Mouse (Mus musculus) cerebellum, adult 9-11 months (tissue): ENCODE measurements around the gene Snap29.

ENCODE experiments used
- DNase-seq: peaks from one replicate; pipeline ENCODE4 v3.0.0; 2022

The Snap29 gene

DNA sequence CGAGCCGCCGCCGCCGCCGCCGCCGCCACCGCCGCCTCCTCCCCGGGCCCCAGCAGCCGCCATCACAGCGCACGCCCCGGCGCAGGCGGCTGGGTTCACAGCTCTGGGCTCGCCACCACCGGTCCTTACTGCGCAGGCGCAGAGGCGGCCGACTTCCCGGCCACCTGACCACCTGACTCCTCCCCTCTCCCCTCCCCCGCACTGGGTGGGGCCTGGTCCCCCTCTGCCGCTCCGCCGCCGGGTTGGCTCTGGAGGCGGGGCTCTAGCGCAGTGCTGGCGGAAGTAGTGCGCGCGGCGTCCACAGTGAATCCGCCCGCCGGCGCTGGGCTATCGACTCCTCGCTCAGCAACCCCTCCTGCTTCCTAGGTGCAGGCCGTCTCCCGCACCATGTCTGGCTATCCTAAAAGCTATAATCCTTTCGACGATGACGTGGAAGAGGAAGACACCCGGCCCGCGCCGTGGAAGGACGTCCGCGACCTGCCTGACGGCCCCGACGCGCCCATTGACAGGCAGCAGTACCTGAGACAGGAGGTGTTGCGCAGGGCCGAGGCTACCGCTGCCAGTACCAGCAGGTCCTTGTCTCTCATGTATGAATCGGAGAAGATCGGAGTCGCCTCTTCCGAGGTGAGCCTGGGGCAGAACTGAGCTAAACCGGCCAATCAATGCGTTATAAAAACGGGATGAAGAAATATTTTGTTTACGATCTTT, at the start of gene Snap29, which contains the start of gene Pi4ka:
Snap29 (plus strand) TSS at position 251 of the 708 bp plus-strand sequence.
Pi4ka (minus strand) TSS at position 579 of the 708 bp plus-strand sequence.
- peak; percentile 100 for DNase-seq

DNA sequence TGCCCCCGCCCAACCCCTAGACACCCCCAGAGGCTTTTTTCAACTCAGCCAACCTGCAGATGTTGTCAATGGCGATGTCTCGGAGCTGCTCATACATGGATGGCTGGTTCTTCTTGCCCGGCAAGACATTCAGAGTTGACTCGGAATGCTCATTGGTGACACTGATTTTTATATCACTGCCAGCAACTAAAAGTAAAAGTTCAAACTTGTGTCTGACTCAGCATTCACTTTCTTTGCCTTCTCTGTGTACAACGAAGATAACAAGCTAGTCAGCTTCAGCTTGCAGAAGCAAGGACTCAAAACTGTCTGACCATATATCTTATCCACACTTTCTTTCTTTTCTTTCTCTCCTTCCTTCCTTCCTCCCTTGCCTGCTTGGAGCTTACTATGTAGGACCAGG, 49.8 kb upstream of the Snap29 start:
- no peak for DNase-seq

DNA sequence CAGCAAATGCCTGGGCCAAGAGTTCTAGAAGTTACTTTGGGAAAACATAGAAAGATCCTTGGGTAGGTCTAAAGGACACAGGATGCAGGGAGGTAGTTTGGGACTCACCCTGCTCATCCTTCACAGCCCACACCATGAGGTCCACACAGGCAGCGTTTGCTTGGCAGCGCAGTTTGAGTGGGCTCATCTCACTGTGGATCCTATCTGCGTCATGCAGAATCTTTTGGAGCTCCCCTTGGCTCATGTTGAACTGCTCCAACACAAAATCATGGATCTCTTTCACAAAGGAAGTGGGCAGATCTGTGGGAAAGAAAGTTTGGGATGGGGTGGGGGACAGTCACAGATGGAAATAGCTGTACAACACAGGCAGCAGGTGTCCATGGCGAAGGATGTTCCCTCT, 47.0 kb upstream of the Snap29 start:
- DNase-seq: no peak

DNA sequence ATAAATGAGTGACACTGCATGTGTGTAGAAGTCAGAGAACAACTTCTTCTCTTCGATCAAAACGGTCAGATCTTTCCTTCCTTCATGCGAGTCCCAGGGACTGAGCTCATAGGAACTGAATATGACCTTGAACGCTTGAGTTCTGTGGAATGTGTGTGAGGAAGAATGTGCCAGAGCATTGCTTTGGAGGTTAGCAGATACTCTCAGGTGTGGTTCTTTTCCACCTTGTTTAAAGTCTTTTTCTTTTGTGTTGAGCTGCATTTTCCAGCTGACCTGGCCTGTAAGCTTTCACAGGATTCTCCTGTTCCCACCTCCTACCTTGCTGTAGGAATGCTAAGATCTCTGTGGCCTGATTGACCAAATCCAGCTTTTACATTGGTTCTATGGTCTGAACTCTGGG, 23.5 kb upstream of the Snap29 start:
- DNase-seq: no peak

DNA sequence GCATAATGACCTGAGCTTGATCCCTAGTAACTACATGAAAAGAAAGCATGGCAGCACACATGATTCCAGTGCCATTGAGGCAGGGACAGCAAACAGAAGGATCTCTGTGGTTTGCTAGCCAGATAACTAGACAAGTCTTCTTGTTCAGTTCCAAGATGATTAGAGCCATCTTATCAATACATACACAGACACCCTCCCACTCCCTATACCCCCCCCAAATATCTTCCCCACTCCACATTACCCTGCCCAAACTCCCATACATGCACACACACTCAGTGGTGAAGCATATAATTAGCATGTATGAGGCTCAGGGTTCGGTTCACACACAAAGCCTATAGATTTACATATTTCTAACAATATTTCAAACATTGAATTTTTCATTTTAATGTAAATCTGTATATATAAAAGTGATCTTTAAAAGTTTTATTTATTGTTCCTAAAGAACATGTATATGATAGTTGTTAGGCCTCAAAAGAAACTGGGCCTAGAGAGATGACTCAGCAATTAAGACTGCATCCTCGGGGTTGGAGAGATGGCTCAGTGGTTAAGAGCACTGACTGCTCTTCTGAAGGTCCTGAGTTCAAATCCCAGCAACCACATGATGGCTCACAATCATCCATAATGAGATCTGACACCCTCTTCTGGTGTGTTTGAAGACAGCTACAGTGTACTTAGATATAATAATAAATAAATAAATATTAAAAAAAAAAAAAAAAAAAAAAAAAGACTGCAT, 22.0 kb upstream of the Snap29 start:
- DNase-seq: no peak

DNA sequence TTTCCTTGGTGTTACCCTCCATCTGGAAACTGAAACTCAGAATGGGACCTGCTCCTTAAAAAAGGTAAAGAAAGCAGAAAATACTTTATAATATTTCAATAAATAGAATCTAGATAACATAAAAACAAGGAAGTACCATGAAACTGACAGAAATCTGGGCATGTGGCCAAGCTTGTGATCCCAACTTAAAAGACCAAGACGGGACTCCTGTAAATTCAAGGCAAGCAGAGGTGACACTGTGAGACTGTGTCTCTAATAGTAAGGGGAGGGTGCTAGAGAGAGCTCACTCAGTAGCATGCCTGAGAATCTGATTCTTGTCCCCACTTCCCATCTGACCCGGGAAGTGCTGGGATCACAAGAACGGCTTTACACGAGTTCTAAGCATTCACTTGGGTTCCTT, 13.0 kb upstream of the Snap29 start:
- no peak for DNase-seq

DNA sequence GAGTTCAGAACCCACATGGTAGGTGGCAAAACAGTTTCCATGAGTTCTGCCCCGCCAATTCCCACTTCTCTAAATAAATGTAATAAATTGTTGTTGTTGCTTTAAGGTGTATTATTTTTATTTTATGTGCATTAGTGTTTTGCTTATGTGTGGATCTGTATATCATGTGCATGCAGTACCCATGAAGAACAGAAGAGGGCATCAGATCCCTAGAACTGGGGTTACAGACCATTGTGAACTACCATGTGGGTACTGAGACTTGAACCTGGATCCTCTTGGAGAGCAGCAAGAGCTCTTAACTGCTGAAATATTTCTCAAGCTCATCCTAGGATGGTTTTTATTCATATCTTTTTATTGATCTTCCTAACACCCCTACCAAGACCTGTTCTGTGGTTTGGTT, 2.9 kb upstream of the Snap29 start:
- DNase-seq: no peak

DNA sequence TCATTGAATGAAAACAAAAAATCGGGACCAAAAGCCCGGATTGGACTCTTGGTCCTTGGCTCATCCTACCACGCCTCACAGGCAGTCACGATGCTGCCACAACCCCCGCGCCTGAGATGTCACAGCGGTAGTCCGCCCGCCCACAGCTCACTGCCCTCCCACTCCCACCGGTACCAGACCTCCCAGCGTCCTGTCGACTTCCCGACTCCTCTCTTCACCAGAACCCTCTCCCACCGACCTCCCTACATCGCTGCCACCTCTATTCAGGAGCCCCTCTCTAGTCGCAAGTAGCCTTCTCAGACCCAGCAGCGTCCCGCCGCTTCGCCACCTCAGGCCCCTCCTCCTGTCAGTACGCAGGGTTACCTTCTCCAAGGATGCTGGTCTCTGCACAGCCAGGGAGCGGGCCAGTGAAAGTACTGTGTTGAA, 502 bp upstream of the Snap29 start:
- no peak for DNase-seq

DNA sequence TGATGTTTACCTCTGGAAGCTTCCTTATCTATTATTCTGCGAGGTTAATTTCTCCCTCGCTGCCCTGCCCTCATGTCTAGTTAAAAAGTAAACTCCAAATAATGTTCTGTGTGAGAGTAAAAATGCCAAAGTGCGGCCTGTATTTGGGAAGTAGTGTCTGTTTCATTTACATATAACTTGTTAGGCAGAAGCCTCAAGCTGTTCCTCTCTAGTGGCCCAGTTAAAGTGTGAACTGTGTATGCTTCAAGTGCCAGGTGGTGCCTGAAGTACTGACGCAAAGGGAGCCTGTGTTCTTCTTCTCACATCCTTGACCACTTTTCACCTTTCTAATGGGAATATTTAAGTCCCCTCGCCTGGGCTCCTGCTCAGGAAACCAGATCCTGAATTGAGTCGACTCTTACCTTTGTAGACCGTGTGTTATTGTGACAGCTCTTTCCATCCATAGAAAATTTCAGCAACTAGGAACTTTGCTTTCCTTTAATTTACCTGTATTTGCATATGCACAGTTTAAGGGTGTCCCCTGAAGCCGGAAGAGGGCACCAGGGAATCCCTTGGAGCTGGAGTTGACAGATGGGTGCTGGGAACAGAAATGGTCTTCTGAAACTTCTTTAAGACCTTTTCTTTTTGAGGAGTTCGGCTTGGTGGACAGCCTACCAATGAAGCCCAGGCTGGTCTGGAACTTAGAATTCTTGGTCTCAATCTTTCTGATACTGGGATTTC, 886 bp downstream of the Snap29 start:
- DNase-seq: peak; percentile 35

DNA sequence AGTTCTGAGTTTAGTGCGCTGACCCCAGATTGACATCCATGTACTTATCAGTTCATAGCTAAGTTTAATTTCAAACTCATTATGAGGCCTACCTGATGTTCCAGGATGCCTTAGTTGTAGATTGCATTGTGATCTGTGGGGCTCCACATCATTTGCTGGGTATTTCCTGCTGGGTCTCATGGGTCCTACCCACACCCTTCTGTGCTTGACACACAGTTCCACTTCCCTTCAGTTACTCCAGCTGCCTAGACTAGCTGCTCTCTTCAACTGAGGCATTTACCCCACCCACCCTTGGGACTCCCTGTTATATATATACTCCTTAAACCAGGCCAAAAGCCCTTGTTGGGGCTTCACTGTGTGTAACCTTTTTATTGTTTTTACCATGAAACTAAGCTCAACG, 3.3 kb downstream of the Snap29 start:
- no peak for DNase-seq

DNA sequence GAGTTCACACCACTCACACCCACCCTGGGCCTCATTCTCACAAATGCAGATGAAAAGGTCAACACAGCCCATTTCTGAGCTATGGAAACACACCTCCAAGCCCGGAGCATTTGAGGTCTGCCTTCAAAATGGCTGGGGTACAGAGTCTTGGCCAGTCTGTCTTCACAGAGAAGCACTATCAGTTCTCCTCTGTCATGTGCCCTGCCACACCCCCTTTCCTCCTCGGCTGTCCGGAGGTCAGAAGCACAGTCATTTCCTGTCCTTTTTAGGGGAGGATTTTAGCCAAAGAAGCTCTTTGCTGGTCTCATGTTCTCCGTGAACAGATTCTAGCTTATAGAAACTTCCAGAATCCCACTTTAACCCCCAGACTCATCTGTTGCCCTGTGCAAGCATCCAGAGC, 4.4 kb downstream of the Snap29 start:
- no peak for DNase-seq

DNA sequence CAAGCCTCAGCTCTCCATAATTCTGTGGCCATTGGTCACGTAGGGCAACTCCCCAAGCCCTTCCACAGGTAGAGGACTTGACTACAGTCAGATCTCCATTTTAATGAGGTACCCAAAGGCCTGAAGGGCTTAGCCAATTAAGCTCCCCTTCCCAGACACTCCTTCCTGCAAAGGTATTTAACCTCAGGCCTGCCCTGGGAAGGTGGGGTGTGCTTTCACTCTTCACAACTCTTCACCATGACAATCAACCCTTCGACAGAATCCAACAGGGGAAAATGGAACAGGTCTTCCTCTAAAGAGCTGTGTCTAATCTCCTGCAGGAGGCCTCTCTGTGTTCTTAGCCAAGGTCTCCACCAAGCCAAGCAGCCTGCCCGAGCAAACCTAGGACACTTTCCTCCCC, 17.2 kb downstream of the Snap29 start:
- no peak for DNase-seq

DNA sequence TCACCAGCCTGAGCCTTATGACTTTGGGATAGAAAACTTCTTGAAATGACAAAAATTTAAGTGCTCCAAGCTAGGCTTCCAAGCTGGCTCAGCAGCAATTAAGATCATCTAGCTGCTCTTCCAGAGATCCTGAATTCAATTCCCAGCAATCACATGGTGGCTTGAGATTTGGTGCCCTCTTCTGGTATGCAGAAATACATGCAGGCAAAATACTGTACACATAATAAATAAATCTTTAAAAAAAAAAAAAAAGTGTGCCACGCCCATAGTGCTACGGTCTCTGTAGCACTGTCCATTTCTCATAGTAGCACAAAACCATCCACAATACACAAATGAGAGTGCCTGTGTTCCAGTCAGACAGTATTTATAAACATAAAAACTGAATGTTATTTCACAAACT, 26.8 kb downstream of the Snap29 start:
- no peak for DNase-seq

DNA sequence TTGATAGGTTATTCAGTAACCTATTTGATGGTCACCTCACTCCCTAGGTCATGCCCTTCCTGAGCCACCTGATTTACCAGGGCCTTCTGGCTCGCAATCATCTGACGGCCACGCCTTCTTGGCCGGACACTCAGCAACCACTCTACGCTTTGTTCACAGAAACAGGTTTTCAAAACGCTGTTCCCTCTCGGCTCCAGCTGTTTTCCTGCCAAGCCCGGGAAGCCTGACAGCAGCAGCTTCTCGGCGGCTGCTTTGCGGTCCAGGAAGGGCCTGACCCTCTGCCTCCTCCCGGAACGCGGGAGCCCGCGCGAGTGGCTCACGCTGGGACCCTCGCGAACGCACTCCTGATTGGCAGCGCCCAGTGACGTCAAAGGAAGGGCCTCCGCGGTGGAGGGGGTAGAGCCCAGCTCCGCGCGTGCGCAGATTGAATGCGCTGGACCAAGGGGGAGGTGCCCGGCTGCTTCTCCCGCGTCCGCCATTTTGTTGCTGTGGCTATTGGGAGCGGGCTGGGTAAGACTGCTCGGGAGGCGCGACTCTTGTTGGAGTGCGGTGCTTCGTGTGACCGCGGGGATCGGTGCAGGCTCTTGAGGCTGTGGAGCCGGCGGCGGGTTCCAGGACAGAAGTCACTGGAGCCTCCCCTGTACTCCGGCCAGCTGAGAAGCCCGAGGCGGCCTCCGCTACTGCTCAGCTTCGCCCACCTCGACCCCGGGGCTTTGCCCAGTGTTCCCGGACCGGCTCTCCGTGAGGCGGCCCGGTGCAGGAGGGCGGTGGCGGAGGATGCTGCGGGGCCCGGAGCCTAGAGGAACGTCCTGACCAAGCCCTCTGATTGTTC, 46.0 kb downstream of the Snap29 start, which contains the start of gene Crkl:
Crkl (plus strand) TSS at position 447 of the 832 bp plus-strand sequence.
- DNase-seq: peak; percentile 99

DNA sequence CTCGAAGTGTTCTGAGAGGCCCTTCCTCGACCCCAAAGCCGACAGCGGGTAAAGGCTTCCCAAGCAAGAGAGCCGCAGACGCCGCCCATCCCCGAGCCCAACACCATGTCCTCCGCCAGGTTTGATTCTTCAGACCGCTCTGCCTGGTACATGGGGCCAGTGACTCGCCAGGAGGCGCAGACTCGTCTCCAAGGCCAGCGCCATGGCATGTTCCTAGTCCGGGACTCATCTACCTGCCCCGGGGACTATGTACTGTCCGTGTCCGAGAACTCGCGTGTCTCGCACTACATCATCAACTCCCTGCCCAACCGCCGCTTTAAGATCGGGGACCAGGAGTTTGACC, 46.6 kb downstream of the Snap29 start:
- DNase-seq: peak; percentile 67

DNA sequence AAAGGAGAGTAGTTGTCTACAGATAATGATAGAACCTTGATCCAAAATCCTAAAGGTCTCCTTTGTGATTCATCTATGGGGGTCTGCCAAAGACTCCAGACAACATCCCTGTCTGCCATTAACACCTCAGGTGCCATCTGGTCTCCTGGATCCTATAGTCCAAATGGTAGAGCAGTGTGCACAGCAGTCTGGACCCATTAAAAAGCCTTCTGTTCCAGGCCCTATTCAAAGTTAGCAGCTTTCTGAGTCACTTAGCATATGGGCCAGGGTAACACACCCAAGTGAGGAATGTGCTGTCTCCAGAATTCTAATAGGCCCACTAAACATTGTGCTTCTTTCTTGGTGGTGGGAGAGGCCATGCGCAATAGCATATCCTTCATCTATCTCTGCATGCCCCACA, 51.1 kb downstream of the Snap29 start:
- DNase-seq: no peak

DNA sequence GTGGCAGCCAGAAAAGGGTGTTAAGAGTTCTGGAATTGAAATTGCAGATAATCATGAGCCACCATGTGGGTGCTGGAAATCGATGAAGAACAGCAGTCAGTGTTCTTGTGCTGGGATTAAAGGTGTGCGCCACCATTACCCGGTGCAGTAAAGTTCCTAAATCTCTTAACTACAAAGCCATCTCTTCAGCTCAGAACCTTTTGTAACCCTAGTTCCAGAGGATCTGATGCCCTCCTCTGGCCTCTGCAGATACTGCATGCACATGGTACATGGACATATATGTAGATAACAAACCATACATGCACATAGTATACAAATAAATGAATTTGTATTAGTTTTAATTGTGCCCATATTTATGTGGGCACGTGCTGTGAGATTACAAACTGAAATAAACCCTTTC, 54.5 kb downstream of the Snap29 start:
- no peak for DNase-seq

DNA sequence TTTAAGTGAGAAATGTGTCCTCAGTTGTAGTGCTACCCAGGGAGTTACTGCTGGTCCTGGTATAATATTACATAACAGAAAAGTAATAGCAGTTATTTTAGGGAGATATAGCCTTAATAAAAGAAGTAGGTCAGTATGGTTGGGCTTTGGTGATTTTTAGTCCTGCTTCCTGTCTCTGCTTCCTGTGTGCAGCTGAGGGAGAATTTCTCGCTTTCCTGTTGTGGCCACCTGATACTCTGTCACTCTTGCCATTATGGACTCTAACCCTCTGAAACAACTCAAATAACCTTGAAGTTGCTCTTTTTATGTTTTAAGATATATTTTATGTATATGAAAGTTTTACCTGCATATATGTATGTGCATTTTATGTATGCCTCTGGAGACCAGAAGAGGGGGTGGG, 55.8 kb downstream of the Snap29 start:
- no peak for DNase-seq

DNA sequence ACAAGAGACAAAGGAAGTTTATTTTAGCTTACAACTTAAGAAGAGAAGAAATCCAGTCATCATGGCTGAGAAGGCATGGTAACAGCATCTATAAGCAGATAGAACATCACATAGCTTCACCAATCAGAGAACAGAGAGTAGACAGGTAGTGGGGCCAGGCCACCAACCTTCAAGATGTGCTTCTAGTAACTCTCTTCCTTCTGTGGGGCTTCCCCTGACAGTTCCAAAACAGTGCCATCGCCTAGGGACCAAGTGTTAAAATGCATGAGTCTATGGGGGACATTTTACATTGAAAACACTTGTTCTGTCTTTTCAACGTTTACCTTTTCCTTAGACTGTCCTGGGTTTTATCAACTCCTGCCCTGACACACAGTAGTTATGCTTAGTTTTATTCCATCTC, 57.4 kb downstream of the Snap29 start:
- DNase-seq: no peak

DNA sequence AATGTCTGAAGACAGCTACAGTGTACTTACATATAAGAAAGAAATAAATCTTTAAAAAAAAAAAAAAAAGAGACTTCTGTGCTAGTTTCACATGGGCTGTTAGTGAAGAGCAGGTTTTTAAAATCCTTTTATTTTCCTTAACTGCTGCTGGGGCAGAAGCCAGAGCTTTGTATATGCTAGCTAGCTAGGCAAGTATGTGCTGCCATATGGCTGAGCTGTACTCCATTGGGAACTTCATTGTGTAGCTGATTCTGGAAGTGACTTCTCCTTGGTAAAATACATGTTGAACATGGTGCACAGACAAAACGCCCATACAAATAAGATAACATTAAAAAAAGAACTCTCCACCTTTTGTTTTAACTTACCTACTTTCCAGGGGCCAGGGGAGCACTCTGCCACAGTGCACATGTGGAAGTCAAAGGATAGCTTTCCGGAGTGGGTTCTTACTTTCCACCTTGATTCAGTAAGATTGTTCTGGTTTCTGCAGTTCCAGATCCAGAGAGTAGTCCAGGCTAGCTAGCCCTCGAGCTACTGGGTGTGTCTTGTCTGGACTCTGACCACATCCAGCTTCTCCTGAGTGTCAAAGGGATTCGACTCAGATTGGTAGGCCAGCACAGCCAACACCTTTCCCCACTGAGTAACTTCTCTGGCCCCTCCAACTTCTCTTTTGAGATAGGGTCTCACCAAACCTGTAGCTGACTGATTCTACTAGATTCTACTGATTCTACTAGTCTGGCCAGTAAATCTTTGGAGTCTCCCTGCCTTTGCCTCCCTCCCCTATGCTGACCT, 61.3 kb downstream of the Snap29 start:
- no peak for DNase-seq

DNA sequence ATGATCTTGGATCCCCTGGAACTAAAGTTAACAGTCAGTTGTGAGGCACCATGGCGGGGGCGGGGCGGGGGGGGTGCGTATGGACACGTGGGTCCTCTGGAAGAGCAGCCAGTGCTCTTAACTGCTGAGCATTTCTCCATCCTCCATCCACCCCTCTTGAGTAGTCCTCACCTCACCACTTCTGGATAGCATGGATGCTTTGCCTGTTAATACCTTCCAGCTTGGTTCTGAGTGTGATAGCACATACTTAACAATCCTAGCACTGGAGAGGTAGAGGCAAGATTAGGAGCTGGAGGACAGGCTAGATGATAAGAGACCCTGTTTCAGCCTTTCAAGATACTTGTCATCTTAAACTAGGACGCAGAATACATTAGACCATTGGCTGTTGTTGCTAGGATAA, 66.7 kb downstream of the Snap29 start:
- no peak for DNase-seq

DNA sequence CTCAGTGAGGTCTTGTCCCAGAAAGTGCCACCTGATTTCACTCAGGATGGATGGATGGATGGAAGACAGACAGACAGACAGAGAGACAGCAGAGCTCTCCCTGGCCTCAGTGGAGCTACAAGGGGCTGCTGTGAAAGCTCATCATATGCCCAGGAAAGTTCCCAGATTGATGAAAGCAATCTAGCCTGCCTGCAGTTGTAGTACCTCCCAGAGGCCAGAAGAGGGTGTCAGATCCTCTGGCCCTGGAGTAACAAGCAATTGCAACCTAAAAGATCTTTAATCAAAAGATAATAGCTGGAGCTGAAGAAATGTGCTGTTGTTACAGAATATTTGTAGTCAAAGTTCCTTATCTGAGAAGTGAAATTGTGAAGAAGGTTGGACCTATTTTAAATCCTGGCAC, 68.3 kb downstream of the Snap29 start:
- peak; percentile 42 for DNase-seq
